Mouse (Mus musculus): Measurements from ENCODE around the gene Epha1.

The Epha1 gene

GRCm38 (mm10) chr6:42353180-42353579 lies 19.9 kb downstream of the Epha1 start:
- DNase-seq (ENCODE audit: low spot score) = no peak

GRCm38 (mm10) chr6:42352486-42352846 lies 20.6 kb downstream of the Epha1 start:
- no peak for DNase-seq (ENCODE audit: low spot score)

- DNase-seq (ENCODE audit: low spot score) = no peak
Measured at GRCm38 (mm10) chr6:42351776-42352485, 21.1 kb downstream of the Epha1 start.

- DNase-seq (ENCODE audit: low spot score) = no peak
Measured at GRCm38 (mm10) chr6:42350968-42351775, 21.9 kb downstream of the Epha1 start.

- peak; percentile 69 for DNase-seq (ENCODE audit: low spot score)
Measured at GRCm38 (mm10) chr6:42350021-42350967, 22.8 kb downstream of the Epha1 start.

- peak; percentile 86 for DNase-seq (ENCODE audit: low spot score)
Measured at GRCm38 (mm10) chr6:42349426-42350020, 23.5 kb downstream of the Epha1 start, which contains the start of gene Zyx. Gene Zyx, plus strand, starts transcription at chr6:42349630.

- DNase-seq (ENCODE audit: low spot score) = peak; percentile 83
Measured at GRCm38 (mm10) chr6:42349006-42349425, 24.1 kb downstream of the Epha1 start.

- DNase-seq (ENCODE audit: low spot score) = no peak
Measured at GRCm38 (mm10) chr6:42348281-42349005, 24.6 kb downstream of the Epha1 start.

GRCm38 (mm10) chr6:42344255-42344654 lies 28.8 kb downstream of the Epha1 start:
- no peak for DNase-seq (ENCODE audit: low spot score)

GRCm38 (mm10) chr6:42343361-42344120 lies 29.5 kb downstream of the Epha1 start:
- peak; percentile 44 for DNase-seq (ENCODE audit: low spot score)

GRCm38 (mm10) chr6:42342171-42342570 lies 30.9 kb downstream of the Epha1 start:
- no peak for DNase-seq (ENCODE audit: low spot score)

- no peak for DNase-seq (ENCODE audit: low spot score)
Measured at GRCm38 (mm10) chr6:42339981-42340380, 33.1 kb downstream of the Epha1 start.

GRCm38 (mm10) chr6:42339189-42339588 lies 33.9 kb downstream of the Epha1 start:
- DNase-seq (ENCODE audit: low spot score) = no peak

GRCm38 (mm10) chr6:42330946-42331345 lies 42.1 kb downstream of the Epha1 start:
- DNase-seq (ENCODE audit: low spot score) = no peak

GRCm38 (mm10) chr6:42330216-42330615 lies 42.9 kb downstream of the Epha1 start:
- DNase-seq (ENCODE audit: low spot score) = no peak

- no peak for DNase-seq (ENCODE audit: low spot score)
Measured at GRCm38 (mm10) chr6:42328757-42329156, 44.3 kb downstream of the Epha1 start.

GRCm38 (mm10) chr6:42326509-42326908 lies 46.6 kb downstream of the Epha1 start:
- DNase-seq (ENCODE audit: low spot score) = no peak

- DNase-seq (ENCODE audit: low spot score) = peak; percentile 90
Measured at GRCm38 (mm10) chr6:42325268-42325609, 47.8 kb downstream of the Epha1 start.

- DNase-seq (ENCODE audit: low spot score) = peak; percentile 69
Measured at GRCm38 (mm10) chr6:42324482-42325267, 48.4 kb downstream of the Epha1 start, which contains the start of gene Fam131b. Gene Fam131b, minus strand, starts transcription at chr6:42324643.

Measured in layer of hippocampus, adult 11-12 months (tissue).